Mouse (Mus musculus) effector memory CD4-positive, alpha-beta T cell, adult 5 months (primary cell): Measurements from ENCODE around the gene Bmp7. TPM values are rescaled to one million over a fixed set of nuclear protein-coding genes. Genes with fewer than 3 reads are reported as not detected.

Experiments used
- polyA plus RNA-seq: library from polyadenylated mRNA; unstranded; fragments of 100-300 nt; shearing (Covaris generic); gene quantifications from one replicate; pipeline ENCODE4 v1.2.1, GENCODE M21; 2017

Bmp7 gene
- polyA plus RNA-seq, result 17.5 TPM

DNA sequence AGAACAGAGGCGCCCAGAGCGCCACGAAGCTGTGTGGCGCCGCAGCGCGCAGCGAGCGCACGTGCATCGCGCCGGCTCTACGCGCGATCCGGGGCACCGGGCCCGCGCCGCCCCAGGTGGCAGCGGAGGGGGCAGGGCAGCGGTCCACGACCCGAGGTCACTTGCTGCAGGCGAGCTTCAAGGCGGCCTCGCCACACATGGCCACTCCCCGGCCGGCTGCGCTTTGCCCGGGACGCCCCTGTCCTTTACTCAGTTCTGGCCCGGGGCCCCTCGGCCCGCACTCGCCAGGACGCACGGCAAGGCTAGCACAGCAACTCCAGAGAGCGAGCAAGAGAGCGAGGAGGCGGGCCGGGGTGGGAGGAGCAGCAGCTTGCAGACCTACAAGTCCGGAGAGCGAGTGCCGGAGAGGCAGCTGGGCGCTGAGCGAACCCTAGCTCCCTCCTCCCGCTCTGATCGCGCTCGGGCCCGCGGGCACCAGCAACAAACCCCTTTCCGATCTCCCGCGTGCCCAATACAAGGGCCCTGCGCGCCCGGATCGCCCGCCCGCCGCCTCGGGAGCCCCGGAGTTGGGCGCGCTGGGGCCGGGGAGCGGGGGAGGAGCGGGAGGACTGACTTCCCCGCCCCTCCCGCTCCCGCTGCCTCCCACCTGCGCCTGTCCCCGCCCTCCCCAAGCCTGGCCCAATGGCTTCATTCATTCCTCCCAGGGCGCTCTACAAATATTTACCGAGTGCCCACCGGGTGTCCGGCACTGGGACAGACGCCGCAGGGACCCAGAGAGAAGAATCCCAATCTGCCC lies at the start of gene Bmp7:
Bmp7 (minus strand) TSS at position 319 of the 796 bp plus-strand sequence.

DNA sequence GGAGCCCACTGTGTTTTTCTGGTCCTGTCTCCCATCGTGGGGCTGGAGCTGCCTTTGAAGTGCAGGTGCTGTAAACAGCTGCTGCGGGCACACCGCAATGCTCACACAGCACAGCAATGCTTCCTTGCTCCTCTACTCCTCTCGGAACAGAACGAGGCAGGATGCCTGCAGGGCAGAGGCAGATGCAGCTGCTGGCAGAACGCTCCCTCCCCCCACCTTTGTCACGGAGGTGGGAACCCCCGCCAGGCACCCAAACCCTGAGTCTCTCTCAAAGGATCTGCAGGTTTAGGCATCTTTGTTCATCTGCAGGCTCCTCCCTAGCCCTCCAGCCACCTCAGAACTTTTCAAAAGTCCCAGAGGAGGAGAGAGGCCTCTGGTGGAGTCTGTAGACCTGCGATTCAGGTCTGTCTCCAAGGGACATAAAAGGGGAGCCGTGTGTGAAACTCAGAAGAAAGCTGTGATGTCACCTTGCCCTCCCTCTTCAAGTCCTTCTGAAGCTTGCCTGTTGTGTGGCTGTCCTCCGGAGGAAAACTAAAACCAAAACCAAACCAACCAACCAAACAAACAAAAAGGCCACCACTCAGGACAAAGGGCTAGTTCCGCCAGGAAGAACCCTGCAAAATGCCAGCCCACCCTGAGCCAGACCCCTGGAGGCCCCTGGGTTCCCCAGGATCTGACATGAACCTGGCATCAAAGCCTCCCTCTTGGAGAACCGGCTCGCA lies 37.4 kb upstream of the Bmp7 start, which contains the start of gene Spo11:
Spo11 (plus strand) TSS at position 292 of the 722 bp plus-strand sequence.

Other genes with a start within 250 kb of the Bmp7 start
- 3.1 TPM for gene Spo11, start 37.4 kb upstream of the Bmp7 start, polyA plus RNA-seq
- gene Rae1, start 59.8 kb upstream of the Bmp7 start, polyA plus RNA-seq, result 70.4 TPM
- gene Rbm38, start 80.2 kb upstream of the Bmp7 start, polyA plus RNA-seq, result 21.9 TPM
- gene Ctcfl, start 179.2 kb upstream of the Bmp7 start, polyA plus RNA-seq, result not detected
- gene Pck1, start 212.7 kb upstream of the Bmp7 start, polyA plus RNA-seq, result not detected